Mouse (Mus musculus): Measurements from ENCODE around the gene St6gal2. TPM values are rescaled to one million over a fixed set of nuclear protein-coding genes. Genes with fewer than 3 reads are reported as not detected.

The St6gal2 gene
- total RNA-seq (2022) = not detected

DNA sequence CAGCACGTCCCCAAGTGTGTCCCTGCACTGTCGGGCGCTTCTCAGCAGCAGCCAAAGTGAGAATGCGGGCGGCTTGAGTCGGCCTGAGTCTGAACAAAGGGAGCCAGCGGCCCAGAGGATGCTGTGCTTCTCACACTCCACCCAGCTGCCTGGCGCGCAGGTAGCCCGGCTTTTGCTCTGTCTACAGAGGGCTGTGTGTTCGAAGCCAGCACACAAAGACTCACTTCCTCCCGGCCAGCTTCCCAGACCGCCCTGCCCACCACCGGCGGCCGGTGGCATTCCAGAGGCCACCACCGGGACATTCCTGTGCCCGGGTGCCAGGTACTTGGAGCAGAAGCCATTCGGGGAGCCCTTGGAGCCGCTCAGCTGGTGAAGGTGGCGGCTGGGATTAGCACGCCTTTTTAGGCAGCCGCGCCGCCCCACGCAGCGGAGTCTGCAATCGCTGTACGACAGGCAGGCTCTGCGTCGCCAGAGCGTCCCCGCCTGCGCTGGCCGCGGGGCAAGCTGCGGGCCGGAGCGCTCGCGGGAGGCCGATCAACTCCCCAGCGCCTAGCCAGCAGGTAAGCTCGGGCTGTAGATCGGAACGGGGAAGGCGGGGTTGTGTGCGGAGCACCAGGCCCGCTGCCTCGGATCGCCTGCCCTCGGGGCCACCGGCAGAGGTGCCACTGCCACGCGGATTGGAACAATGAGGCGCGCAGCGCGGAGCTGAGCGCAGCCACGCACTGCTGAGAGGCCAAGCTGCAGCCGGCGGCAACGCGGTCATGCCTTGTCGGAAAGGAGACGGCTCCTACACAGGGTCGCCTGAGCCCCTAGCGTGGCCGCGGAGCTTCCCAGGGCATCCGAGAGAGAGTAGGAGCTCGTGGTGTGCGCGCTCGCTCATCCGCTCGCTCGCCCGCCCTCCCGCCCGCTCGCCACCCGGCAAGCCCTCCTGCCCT lies at the start of gene St6gal2:
St6gal2 (plus strand) TSS at position 133 of the 935 bp plus-strand sequence.
- DNase-seq (ENCODE audit: low spot score) = no peak

GRCm38 (mm10) chr17:55406043-55406442 lies 39.1 kb upstream of the St6gal2 start:
- DNase-seq (ENCODE audit: low spot score) = no peak

DNA sequence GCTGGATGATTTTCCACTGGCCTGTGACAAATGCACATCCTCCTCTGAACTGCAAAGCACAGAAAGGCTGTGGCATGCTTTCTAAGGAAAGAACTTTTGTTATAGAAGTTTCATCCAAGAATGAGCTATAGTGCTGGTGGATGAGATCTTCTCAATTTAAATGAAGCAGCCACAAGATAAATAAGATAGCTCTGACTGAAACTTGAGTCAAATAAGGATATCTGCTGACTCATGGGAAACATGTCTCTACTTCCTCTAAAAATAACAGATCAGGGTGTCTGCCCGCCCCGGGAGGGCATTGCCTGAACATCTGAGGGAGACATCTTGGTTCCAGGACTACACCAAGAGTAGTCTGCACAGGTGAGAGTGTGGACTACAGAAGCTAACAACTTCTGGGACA lies 28.7 kb upstream of the St6gal2 start:
- no peak for DNase-seq (ENCODE audit: low spot score)

- no peak for DNase-seq (ENCODE audit: low spot score)
Measured at GRCm38 (mm10) chr17:55446185-55446527, 974 bp downstream of the St6gal2 start.

DNA sequence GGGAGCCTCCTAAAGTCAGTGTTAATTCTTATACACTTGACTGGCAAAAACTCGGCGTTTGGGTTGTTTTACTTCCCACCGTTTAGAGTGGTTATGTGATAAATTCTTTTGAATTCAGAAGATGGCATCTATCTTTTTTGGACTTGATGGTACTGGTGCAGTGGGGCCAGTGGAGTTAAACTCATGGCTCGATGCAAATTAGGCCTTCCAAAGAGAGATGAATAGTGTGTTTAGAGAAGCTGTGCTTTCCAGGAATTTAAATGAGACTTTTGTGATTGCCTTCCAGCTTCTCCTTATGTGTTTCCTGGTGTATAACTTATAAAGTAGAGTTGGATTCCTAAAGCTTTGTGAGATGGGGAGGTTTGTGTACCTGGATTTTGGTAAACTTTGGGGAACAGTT lies 1.5 kb downstream of the St6gal2 start:
- DNase-seq (ENCODE audit: low spot score) = no peak

GRCm38 (mm10) chr17:55450943-55451342 lies 5.8 kb downstream of the St6gal2 start:
- DNase-seq (ENCODE audit: low spot score) = no peak

DNA sequence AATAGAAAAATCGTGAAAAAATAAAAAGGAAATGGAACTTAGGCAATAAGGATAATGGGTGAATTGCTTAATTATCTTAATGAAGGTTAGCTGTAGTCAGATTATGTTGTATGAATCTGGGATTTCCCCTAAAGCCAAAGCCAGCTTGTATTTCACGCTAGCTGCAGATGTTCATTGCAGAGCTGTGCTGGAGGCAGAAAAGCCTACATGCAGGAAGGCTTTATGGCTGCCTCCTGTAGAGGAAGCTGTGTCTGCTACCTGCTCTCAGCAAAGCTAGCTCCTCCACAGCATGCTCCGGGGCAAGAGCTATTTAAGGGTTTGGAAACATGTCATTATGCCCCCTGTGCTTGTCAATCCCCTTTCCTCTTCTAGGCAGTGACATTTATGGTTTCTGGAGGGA lies 9.3 kb downstream of the St6gal2 start:
- no peak for DNase-seq (ENCODE audit: low spot score)

DNA sequence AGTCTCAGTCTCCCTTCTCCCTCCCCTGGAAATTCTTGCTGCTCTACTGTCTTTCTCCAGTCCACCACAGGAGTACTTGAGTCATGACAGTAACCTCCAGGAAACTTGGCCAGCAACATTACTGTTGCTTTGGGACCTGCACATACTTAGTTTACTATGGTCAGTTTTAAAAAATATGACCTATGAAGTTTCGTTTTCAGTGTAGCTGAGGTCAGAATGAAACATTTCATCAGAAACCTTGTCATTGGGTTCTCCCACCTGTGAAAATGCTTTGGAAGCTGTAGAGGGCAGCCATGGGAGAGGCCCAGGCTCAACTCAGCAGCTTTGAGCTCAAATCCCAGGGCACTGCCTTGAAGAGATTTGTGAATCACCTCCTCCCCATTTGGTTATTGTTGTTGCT lies 15.0 kb downstream of the St6gal2 start:
- no peak for DNase-seq (ENCODE audit: low spot score)

GRCm38 (mm10) chr17:55467579-55467978 lies 22.4 kb downstream of the St6gal2 start:
- no peak for DNase-seq (ENCODE audit: low spot score)

- no peak for DNase-seq (ENCODE audit: low spot score)
Measured at GRCm38 (mm10) chr17:55468963-55469362, 23.8 kb downstream of the St6gal2 start.

DNA sequence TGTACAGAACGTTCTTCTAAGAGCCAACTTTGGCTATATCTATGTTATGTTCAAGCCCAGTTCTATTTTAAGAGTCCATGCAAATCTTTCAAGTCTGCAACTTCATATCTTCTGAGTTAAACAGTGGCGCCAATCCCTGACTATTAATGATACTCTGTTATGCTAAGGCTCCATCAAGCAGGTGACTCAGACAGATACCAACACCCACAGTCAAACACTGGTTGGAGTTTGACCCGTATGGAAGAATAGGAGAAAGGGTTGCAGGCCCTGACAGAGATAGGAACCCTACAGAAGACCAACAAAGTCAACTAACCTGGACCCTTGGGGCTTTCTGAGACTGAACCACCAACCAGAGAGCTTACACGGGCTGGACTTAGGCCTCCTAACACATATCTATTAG lies 30.8 kb downstream of the St6gal2 start:
- no peak for DNase-seq (ENCODE audit: low spot score)

DNA sequence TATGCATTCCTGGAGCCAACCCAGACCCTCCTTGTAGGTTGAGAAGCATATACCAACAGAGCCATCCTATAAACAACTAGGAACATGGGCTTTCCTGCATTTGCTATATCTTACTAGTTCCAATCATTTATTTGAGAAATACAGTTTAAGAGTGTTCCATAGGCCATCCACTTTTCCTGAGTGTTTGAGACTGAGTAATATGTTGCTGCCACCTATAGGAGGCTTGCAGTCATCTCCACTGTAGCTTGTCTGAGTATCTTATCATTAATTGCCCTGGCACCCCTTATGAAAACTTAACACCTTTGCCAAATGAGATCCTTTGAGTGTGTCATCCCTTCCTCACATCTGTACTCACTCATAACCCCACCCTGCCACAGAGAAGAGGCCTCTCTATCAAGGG lies 32.2 kb downstream of the St6gal2 start:
- no peak for DNase-seq (ENCODE audit: low spot score)

- DNase-seq (ENCODE audit: low spot score) = no peak
Measured at GRCm38 (mm10) chr17:55479367-55479766, 34.2 kb downstream of the St6gal2 start.

- DNase-seq (ENCODE audit: low spot score) = no peak
Measured at GRCm38 (mm10) chr17:55484108-55484870, 39.1 kb downstream of the St6gal2 start.

DNA sequence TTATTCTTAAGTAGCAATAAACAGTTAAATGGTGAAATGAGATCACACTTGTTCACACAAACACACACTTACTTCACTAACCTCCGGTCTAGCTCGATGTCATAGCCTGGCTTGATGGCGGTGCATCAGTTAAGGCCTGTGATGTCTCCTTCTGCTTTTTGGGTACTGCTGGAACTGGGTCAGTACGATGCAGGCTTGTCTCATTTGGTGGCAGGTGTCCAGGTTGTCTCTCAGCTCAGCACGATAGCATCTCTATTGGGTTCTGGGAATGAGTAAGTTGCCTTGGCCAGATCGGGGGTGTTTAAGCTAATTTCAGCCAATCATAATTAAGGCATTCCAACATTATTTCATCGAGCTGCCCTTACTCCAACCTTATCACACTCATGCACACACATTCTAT lies 86.7 kb downstream of the St6gal2 start:
- DNase-seq (ENCODE audit: low spot score) = no peak

DNA sequence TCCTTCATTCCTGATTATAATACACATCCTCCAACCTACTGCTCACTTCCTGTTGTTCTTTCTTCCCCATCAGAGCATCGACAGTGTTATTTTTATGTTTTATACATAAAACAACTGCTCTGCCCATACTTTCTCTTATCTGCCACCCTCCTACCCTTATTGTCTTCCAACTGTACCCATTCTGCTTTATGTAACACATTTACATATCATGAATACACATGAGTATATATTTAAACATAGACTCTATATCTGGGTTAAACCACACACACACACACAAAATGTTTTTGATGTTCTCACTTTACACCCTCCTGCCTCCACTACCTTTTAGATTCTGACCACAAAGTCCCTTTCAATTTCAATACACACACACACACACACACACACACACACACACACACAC lies 103.3 kb downstream of the St6gal2 start:
- no peak for DNase-seq (ENCODE audit: low spot score)

- no peak for DNase-seq (ENCODE audit: low spot score)
Measured at GRCm38 (mm10) chr17:55561774-55562173, 116.6 kb downstream of the St6gal2 start.

Other genes with a start within 250 kb of the St6gal2 start
- gene Vmn2r118, start 179.8 kb downstream of the St6gal2 start, total RNA-seq (2022) = not detected